Mouse (Mus musculus) ES-E14 (cell line): ENCODE data around the gene Col4a2.

ENCODE experiments used
- CHD2 ChIP-seq: IDR thresholded peaks from 2 replicates; pipeline ENCODE4 v1.6.1; 2014; ENCODE audit warnings: mild to moderate bottlenecking, low read depth, low read length, inconsistent platforms
- HCFC1 ChIP-seq: IDR thresholded peaks from 2 replicates; pipeline ENCODE4 v1.6.1; 2012; ENCODE audit warnings: low read length, inconsistent platforms, borderline replicate concordance; ENCODE audit not compliant: insufficient read depth
- ZC3H11A ChIP-seq: IDR thresholded peaks from 2 replicates; pipeline ENCODE4 v1.6.1; 2012; ENCODE audit warnings: low read depth, mild to moderate bottlenecking, inconsistent platforms, low read length, borderline replicate concordance
- ZNF384 ChIP-seq: IDR thresholded peaks from 2 replicates; pipeline ENCODE4 v1.6.1; 2012; ENCODE audit warnings: low read depth, low read length, inconsistent platforms

GRCm38 (mm10) chr8:11276286-11276685 lies 36.3 kb upstream of the Col4a2 start:
- TF ChIP-seq ZC3H11A: no peak
- TF ChIP-seq HCFC1: no peak
- TF ChIP-seq CHD2: no peak
- TF ChIP-seq ZNF384: no peak
